Mouse (Mus musculus): ENCODE results near the gene Zfp1. TPM values are rescaled to one million over a fixed set of nuclear protein-coding genes. Genes with fewer than 3 reads are reported as not detected.

Zfp1 gene
- 53.0 TPM for polyA plus RNA-seq (2017; shearing (Covaris generic))

DNA sequence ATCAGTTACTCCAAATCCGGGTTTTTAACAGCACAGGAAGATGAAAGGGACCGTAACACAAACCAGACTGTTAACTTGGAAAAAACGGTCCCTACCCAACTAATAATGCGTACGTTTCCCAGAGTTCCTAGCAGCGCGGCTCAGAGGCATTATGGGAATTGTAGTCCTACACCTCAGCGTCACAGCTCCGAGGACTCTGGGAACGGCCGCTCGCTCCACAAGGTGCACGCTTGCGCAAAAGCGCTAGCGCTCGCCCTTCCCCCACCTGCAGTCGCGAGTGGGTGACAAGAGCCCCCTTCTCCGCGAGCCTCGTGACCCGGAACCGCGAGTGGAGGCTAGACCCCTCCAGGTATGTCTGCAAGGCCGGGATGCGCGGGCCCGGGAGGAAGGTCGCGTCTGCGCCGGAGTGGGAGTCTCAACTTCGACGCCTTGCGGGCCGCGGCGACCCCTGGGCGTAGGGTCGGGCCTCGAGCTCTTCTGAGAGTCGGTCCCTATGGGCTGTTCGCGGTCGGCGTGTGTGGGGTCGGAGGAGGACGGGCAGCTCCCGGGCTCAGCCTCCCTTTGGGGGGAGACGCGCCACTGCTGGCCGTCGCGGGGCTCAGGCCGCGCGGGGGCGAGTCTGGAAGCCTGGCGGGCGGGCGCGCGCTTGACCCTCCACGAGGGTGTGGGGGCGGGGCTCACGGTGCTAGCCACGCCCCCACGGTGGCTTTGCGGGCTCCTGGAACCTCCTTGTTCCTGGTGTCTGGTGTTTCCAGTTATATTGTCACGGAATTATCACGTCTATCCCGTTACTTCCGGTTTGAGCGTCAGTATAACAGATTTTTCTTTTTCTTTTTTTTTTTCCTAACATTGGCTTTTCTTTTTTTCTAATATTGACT, at the start of gene Zfp1:
TSS of gene Zfp1 (plus strand) at position 138 of the 878 bp plus-strand sequence.

DNA sequence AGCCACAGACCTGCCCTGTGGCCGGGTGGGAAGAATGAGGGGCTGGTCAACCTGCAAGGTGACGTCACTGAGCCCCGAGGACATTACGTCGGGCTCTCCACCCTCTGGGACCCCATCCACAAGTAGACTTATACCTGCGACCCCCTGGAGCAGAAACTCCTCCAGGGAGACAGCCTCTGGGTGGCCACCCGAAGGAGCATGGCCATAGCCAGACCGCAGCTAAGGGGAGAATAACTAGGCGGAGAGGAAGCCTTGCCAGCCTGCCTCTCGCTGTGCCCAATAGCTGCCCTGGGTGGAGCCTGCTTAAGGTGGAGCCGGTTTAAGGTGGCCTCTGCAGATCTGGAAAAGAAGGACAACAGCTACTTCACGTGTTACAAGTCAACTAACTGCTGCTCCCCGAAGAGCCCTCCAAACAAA, 13.1 kb upstream of the Zfp1 start, which contains the start of gene Ldhd:
TSS of gene Ldhd (minus strand) at position 270 of the 417 bp plus-strand sequence.

DNA sequence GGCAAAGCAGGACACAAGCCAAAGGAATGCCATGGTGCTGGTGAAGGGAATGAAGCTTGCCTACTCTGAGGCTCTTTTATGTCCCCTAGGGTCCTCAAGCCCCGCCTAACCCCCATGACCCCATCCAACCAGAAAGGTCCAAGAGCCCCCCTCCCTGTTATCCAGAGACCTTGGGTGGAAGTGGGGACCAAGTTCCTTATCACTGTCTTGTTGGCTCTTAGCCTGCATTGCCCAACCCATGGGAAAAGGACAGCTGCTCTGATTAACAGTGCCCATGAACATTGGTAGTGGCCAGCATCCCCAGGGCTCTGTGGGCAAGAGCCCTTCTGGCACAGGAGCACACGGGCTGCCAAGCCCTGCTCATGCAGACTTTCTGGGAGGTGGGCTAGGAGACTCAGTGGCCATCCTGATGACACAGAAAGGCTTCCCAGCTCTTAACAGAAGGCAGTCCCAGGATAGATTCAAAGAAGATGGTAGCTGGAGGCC, 47.8 kb downstream of the Zfp1 start, which contains the start of gene Ctrb1:
TSS of gene Ctrb1 (minus strand) at position 51 of the 486 bp plus-strand sequence.

Other genes with a start within 250 kb of the Zfp1 start
- not detected for gene Fa2h, start 249.6 kb upstream of the Zfp1 start, polyA plus RNA-seq (2017; shearing (Covaris generic))
- 7.6 TPM for gene Wdr59, start 121.3 kb upstream of the Zfp1 start, polyA plus RNA-seq (2017; shearing (Covaris generic))
- 21.8 TPM for gene Znrf1, start 107.3 kb upstream of the Zfp1 start, polyA plus RNA-seq (2017; shearing (Covaris generic))
- gene Ldhd, start 13.0 kb upstream of the Zfp1 start, polyA plus RNA-seq (2017; shearing (Covaris generic)): 2.6 TPM
- gene Ctrb1, start 47.6 kb downstream of the Zfp1 start, polyA plus RNA-seq (2017; shearing (Covaris generic)): not detected
- 0.36 TPM for gene Bcar1, start 100.4 kb downstream of the Zfp1 start, polyA plus RNA-seq (2017; shearing (Covaris generic))
- 98.7 TPM for gene Cfdp1, start 210.9 kb downstream of the Zfp1 start, polyA plus RNA-seq (2017; shearing (Covaris generic))
- 1.2 TPM for gene Tmem170, start 233.3 kb downstream of the Zfp1 start, polyA plus RNA-seq (2017; shearing (Covaris generic))